Mouse (Mus musculus) cerebellum, adult 9-10 months (tissue): ENCODE measurements around the gene Vmn1r27.

Experiments
- DNase-seq: peaks from one replicate; pipeline ENCODE4 v3.0.0; 2022

Gene Vmn1r27

DNA sequence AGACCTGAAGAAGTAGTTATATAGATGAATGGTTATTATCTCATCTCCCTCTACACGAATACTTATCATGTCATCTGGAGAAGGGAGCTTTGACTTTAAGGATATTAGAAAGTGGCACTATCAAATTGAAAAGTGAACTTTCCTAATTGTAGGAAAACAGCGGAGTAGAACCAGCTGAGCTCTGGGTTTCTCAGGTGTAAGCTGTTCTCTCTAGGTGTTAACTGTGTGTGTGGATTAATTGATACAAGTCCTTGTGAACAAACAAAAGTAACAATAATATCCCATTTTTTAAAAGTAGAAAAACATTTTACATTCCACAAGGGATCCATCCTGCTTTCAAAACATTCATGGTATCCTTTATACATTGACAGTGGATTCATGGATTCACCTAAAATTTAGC lies at the start of gene Vmn1r27:
Vmn1r27 (minus strand) TSS at position 101 of the 400 bp plus-strand sequence.
- no peak for DNase-seq

DNA sequence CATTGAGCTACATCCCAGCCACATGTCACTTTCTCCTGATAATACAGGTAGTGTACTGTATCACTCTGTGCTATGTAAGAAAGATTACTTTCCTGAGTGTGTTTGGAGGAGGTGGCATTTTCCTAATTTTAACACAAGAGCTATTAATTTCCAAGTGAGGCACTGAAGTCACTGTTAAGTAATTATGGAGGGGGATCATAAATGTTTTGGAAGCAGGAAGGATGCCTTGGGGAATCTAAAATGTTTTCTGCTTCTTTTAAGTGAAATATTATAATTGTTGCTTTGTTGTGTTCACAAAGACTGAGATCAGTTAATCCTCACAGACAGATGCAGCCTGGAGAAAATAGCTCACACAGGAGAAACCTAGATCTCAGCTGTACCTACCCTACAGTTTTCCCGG lies 43.1 kb upstream of the Vmn1r27 start, which contains the start of gene Vmn1r28:
Vmn1r28 (plus strand) TSS at position 301 of the 400 bp plus-strand sequence.
- DNase-seq: no peak

DNA sequence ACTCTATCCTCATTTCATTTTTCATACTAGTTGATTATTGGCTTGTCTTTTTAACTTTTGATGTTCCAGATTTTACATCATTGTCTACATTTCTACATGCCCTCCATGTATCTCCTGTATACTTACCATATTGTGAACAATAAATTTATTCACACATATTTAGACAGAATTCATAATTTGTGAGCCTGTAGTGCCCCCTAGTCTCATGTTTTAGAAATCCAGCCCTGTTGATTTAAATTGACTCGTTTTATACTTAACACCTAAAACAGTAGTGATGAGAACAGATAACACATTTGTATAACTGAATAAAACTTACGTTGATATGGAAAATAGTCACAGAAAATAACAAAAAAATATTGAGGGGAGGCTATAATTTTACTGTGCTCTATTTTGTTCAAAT lies 2.5 kb downstream of the Vmn1r27 start:
- no peak for DNase-seq
